Mouse (Mus musculus) midbrain, embryonic 14.5 days (tissue): Measurements from ENCODE around the gene Slc4a5. TPM values are rescaled to one million over a fixed set of nuclear protein-coding genes. Genes with fewer than 3 reads are reported as not detected.
"Not testable (repeated sequence)": the region's sequence is repeated elsewhere in the genome, so short reads cannot be mapped to it uniquely, and the experiment has no call there.

Source experiments
- ATAC-seq: fragments of 200-750 bp; cut with Nextera tagmentation; 2 replicates; pipeline ENCODE4 v1.8.0; 2017; ENCODE audit warnings: moderate number of reproducible peaks, moderate library complexity; ENCODE audit not compliant: low FRiP score, low TSS enrichment
- DNase-seq: peaks from one replicate; pipeline ENCODE4 v3.0.0-alpha.2; 2015
- H3K27ac ChIP-seq: fragments of 300-500 bp; sonication (generic); replicated peaks from 2 replicates; pipeline ENCODE4 v1.5.1; 2014; ENCODE audit warnings: mild to moderate bottlenecking, low read depth, low read length, moderate library complexity
- H3K27me3 ChIP-seq: fragments of 300-500 bp; sonication (generic); 2 replicates; pipeline ENCODE4 v1.6.1; 2014; ENCODE audit warnings: low read length, control low read depth, mixed read lengths; ENCODE audit not compliant: control insufficient read depth, insufficient read depth
- H3K36me3 ChIP-seq: fragments of 300-500 bp; sonication (generic); 2 replicates; pipeline ENCODE4 v1.6.1; 2014; ENCODE audit warnings: low read length, control low read depth; ENCODE audit not compliant: control insufficient read depth, insufficient read depth
- H3K4me1 ChIP-seq: fragments of 300-500 bp; sonication (generic); 2 replicates; pipeline ENCODE4 v1.6.1; 2014; ENCODE audit warnings: mild to moderate bottlenecking, antibody characterized with exemption, low read length, control low read depth; ENCODE audit not compliant: control insufficient read depth, insufficient read depth
- H3K4me2 ChIP-seq: fragments of 300-500 bp; sonication (generic); 2 replicates; pipeline ENCODE4 v1.6.1; 2014; ENCODE audit warnings: mild to moderate bottlenecking, low read length, moderate library complexity
- H3K4me3 ChIP-seq: fragments of 300-500 bp; sonication (generic); replicated peaks from 2 replicates; pipeline ENCODE4 v1.5.1; 2014; ENCODE audit warnings: low read depth, low read length
- H3K9ac ChIP-seq: fragments of 300-500 bp; sonication (generic); replicated peaks from 2 replicates; pipeline ENCODE4 v1.6.1; 2014; ENCODE audit warnings: mild to moderate bottlenecking, low read length, moderate library complexity
- H3K9me3 ChIP-seq: fragments of 300-500 bp; sonication (generic); 2 replicates; pipeline ENCODE4 v1.6.1; 2016; ENCODE audit warnings: low read length, control low read depth, mixed read lengths; ENCODE audit not compliant: control insufficient read depth
- WGBS: fragments of 180-500 bp; shearing (Covaris S2); extraction: QIAGEN DNeasy Blood & Tissue Kit; methylation state at CpG from one replicate; pipeline ENCODE4 v1.1.7; 2014; 5-methylcytosine and 5-hydroxymethylcytosine counted together
- polyA plus RNA-seq: library from polyadenylated mRNA; unstranded; fragments of >200 nt; fragmentation: Nextera tagmentation; extraction: Ambion mirVana; gene quantifications from 2 replicates; pipeline ENCODE4 v1.2.1, GENCODE M21; 2014

Gene Slc4a5
- polyA plus RNA-seq, 1 experiment from 2014 or later: 0.55 TPM

GRCm38 (mm10) chr6:83323652-83324419 lies 104.2 kb downstream of the Slc4a5 start:
- 70% methylated on average over 8 of the region's 8 CpGs for whole genome bisulfite sequencing
- ATAC-seq (no peak), DNase-seq (no peak)
- Histone ChIP-seq H3K4me2 (no peak overlapping the region), H3K4me3 (no peak overlapping the region), H3K27me3 (no peaks in the 10 kb centered on the region), H3K27ac (no peak overlapping the region), H3K4me1 (peaks cover 15% of the 10 kb centered on the region), H3K36me3 (0 out of 2 replicates have a peak, but pooled peaks cover under 1% of the 10 kb centered on the region), H3K9ac (no peak overlapping the region), H3K9me3 (no peaks in the 10 kb centered on the region)

- Histone ChIP-seq H3K27me3 (no peaks in the 10 kb centered on the region), H3K27ac (peak within 1 kb of the TSS; percentile 89), H3K9ac (peak within 1 kb of the TSS; percentile 97), H3K9me3 (no peaks in the 10 kb centered on the region), H3K4me1 (peaks cover 15% of the 10 kb centered on the region), H3K36me3 (peaks cover 18% of the 10 kb centered on the region), H3K4me2 (peak within 1 kb of the TSS; percentile 85), H3K4me3 (peak within 1 kb of the TSS; percentile 89)
- DNase-seq: peak; percentile 96
- ATAC-seq: peak; percentile 99
- WGBS: 2% methylated on average over 65 of the region's 65 CpGs
These were observed 106.1 kb downstream of the Slc4a5 start, which contains the start of the genes Mthfd2 and Mob1a for GRCm38 (mm10) chr6:83325525-83326393. Gene Mthfd2 (minus strand): TSS chr6:83325908. Gene Mob1a (plus strand): TSS chr6:83326016.

- peaks cover 24% of the 10 kb centered on the region for H3K36me3 ChIP-seq
- H3K4me1 ChIP-seq: peaks cover 15% of the 10 kb centered on the region
- H3K4me3 ChIP-seq: peak overlapping the region; percentile 89
- no peak for DNase-seq
- H3K9ac ChIP-seq: peak overlapping the region; percentile 97
- peak overlapping the region; percentile 89 for H3K27ac ChIP-seq
- no peaks in the 10 kb centered on the region for H3K9me3 ChIP-seq
- H3K4me2 ChIP-seq: peak overlapping the region; percentile 85
- ATAC-seq: no peak; the same call in 1 of the 2 replicates
- no peaks in the 10 kb centered on the region for H3K27me3 ChIP-seq
- WGBS: 8% methylated on average over 6 of the region's 6 CpGs
These were observed 106.7 kb downstream of the Slc4a5 start for GRCm38 (mm10) chr6:83326394-83326736.

- 69% methylated on average over 6 of the region's 6 CpGs for WGBS
- no peak overlapping the region for H3K27ac ChIP-seq
- peak overlapping the region; percentile 89 for H3K4me3 ChIP-seq
- peak overlapping the region; percentile 97 for H3K9ac ChIP-seq
- H3K9me3 ChIP-seq: no peaks in the 10 kb centered on the region
- H3K27me3 ChIP-seq: no peaks in the 10 kb centered on the region
- ATAC-seq (no peak), DNase-seq (no peak)
- peaks cover 28% of the 10 kb centered on the region for H3K36me3 ChIP-seq
- peak overlapping the region; percentile 85 for H3K4me2 ChIP-seq
- H3K4me1 ChIP-seq: peaks cover 15% of the 10 kb centered on the region
These were observed 107.1 kb downstream of the Slc4a5 start for GRCm38 (mm10) chr6:83326761-83327160.

GRCm38 (mm10) chr6:83327591-83328190 lies 108.1 kb downstream of the Slc4a5 start:
- H3K4me3 ChIP-seq: no peak overlapping the region
- no peak overlapping the region; the same call in 1 of the 2 replicates for H3K4me2 ChIP-seq
- H3K27me3 ChIP-seq: no peaks in the 10 kb centered on the region
- H3K9me3 ChIP-seq: no peaks in the 10 kb centered on the region
- 88% methylated on average over 3 of the region's 3 CpGs for WGBS
- H3K4me1 ChIP-seq: peaks cover 15% of the 10 kb centered on the region
- DNase-seq: peak; percentile 27
- no peak overlapping the region for H3K9ac ChIP-seq
- no peak for ATAC-seq
- H3K36me3 ChIP-seq: peaks cover 36% of the 10 kb centered on the region
- no peak overlapping the region for H3K27ac ChIP-seq

GRCm38 (mm10) chr6:83341387-83341786 lies 121.8 kb downstream of the Slc4a5 start:
- no peak overlapping the region for H3K9ac ChIP-seq
- H3K27me3 ChIP-seq: no peaks in the 10 kb centered on the region
- H3K36me3 ChIP-seq: peaks cover 67% of the 10 kb centered on the region
- H3K4me2 ChIP-seq: no peak overlapping the region
- no peak overlapping the region for H3K27ac ChIP-seq
- H3K4me1 ChIP-seq: no peaks in the 10 kb centered on the region
- DNase-seq: no peak
- no peak for ATAC-seq
- H3K4me3 ChIP-seq: no peak overlapping the region
- WGBS: 87% methylated on average over 3 of the region's 3 CpGs
- H3K9me3 ChIP-seq: no peaks in the 10 kb centered on the region

GRCm38 (mm10) chr6:83342957-83343356 lies 123.3 kb downstream of the Slc4a5 start:
- H3K27ac ChIP-seq: no peak overlapping the region

GRCm38 (mm10) chr6:83345285-83345684 lies 125.7 kb downstream of the Slc4a5 start:
- not testable (repeated sequence) for H3K27me3 ChIP-seq, DNase-seq, H3K4me2 ChIP-seq, H3K4me3 ChIP-seq, H3K27ac ChIP-seq, ATAC-seq, H3K4me1 ChIP-seq, H3K9ac ChIP-seq, H3K9me3 ChIP-seq
- peaks cover 33% of the 10 kb centered on the region for H3K36me3 ChIP-seq
- 96% methylated on average over 8 of the region's 8 CpGs for WGBS

More at GRCm38 (mm10) chr6:83342957-83343356, 123.3 kb downstream of the Slc4a5 start:
- DNase-seq: no peak
- H3K4me2 ChIP-seq: no peak overlapping the region
- 94% methylated on average over 2 of the region's 2 CpGs for WGBS
- H3K36me3 ChIP-seq: peaks cover 55% of the 10 kb centered on the region
- no peak for ATAC-seq
- H3K9ac ChIP-seq: no peak overlapping the region
- H3K4me1 ChIP-seq: no peaks in the 10 kb centered on the region
- no peaks in the 10 kb centered on the region for H3K27me3 ChIP-seq
- H3K9me3 ChIP-seq: no peaks in the 10 kb centered on the region
- no peak overlapping the region for H3K4me3 ChIP-seq
